Mouse (Mus musculus) frontal cortex, postnatal 10 days (tissue): ENCODE measurements around the gene Olfr1112.
"Not testable (repeated sequence)": the region's sequence is repeated elsewhere in the genome, so short reads cannot be mapped to it uniquely, and the experiment has no call there.

Experiments
- DNase-seq, 2 experiments: peaks; one replicate each; pipeline ENCODE4 v3.0.0; 2022; ENCODE audit warnings: low spot score in 2 of 2, mixed read lengths in 1 of 2

Olfr1112 gene

GRCm38 (mm10) chr2:87187498-87187897, at the start of gene Olfr1112:
Gene Olfr1112, plus strand, starts transcription at chr2:87187798.
- no peak for DNase-seq

DNA sequence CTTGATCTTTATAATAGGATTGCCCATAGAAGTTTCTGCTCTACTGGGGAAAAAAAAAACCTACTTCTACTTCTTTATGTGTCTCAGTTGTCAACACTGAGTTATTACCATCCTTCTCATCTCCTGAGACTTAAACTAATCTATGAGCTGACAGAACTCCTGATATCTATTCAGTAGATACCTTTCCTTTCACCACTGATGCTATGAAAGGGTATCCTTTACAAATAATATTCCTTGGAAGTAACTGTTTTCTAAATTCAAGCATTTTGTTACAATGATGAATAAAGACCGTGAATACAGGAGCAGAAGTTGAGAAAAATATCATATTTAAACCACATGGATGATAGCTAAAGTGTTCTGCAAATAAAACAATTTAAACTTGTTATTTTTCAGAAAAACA, 47.4 kb upstream of the Olfr1112 start, which contains the start of gene Olfr1110:
Gene Olfr1110, minus strand, starts transcription at position 101 of the 400 bp plus-strand sequence.
- no peak for DNase-seq

DNA sequence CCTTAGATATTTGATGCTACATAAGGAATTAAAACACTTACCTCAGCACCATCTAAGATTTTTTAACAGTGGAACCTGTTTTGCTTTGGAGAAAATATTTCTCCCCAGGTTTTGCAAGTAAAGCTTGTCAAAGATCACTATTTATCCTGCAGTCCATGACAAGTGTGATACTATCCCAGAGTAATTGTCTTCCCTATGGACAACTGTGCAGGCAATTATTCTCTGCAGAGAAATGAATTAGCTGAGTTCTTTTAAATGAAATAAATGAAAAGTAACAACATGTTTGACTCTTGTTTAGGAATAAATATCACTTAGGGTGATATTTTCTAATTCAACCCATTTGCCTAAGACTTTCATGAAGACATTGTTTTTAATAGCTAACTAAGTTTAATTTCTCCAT, 35.1 kb upstream of the Olfr1112 start, which contains the start of gene Olfr1111:
Gene Olfr1111, minus strand, starts transcription at position 101 of the 400 bp plus-strand sequence.
- no peak for DNase-seq

GRCm38 (mm10) chr2:87167731-87168130, 19.9 kb upstream of the Olfr1112 start:
- DNase-seq, result not testable (repeated sequence)

- no peak for DNase-seq
Measured at GRCm38 (mm10) chr2:87208670-87209069, 21.1 kb downstream of the Olfr1112 start, which contains the start of gene Olfr1113. Gene Olfr1113, plus strand, starts transcription at chr2:87208970.
